Mouse (Mus musculus) thymus, postnatal 0 days (tissue): ENCODE data around the gene Tmem30c. TPM values are rescaled to one million over a fixed set of nuclear protein-coding genes. Genes with fewer than 3 reads are reported as not detected.

Experiments
- DNase-seq: peaks from one replicate; pipeline ENCODE4 v3.0.0-alpha.2; 2015; ENCODE audit warnings: low spot score
- polyA plus RNA-seq: library from polyadenylated mRNA; unstranded; fragments of >200 nt; fragmentation: Nextera tagmentation; extraction: Ambion mirVana; gene quantifications from 2 replicates; pipeline ENCODE4 v1.2.1, GENCODE M21; 2015

Tmem30c gene
- polyA plus RNA-seq, result 0.05 TPM in 1 of 2 replicates, not detected in the other

GRCm38 (mm10) chr16:57292765-57293164, at the start of gene Tmem30c:
TSS of gene Tmem30c (minus strand) at chr16:57292865.
- no peak for DNase-seq

GRCm38 (mm10) chr16:57340613-57340898, 47.9 kb upstream of the Tmem30c start:
- DNase-seq, result no peak

GRCm38 (mm10) chr16:57339765-57340612, 47.3 kb upstream of the Tmem30c start:
- DNase-seq, result no peak

GRCm38 (mm10) chr16:57336770-57337423, 44.2 kb upstream of the Tmem30c start:
- peak; percentile 19 for DNase-seq

- no peak for DNase-seq
Measured at GRCm38 (mm10) chr16:57332301-57332700, 39.6 kb upstream of the Tmem30c start.

GRCm38 (mm10) chr16:57330111-57330510, 37.4 kb upstream of the Tmem30c start:
- DNase-seq, result no peak

- no peak for DNase-seq
Measured at GRCm38 (mm10) chr16:57329028-57329427, 36.4 kb upstream of the Tmem30c start.

- DNase-seq, result no peak
Measured at GRCm38 (mm10) chr16:57326996-57327395, 34.3 kb upstream of the Tmem30c start.

- DNase-seq, result peak; percentile 31
Measured at GRCm38 (mm10) chr16:57319284-57320124, 26.8 kb upstream of the Tmem30c start.

GRCm38 (mm10) chr16:57318637-57319125, 26.0 kb upstream of the Tmem30c start:
- DNase-seq, result no peak

GRCm38 (mm10) chr16:57317882-57318636, 25.4 kb upstream of the Tmem30c start:
- peak; percentile 13 for DNase-seq

GRCm38 (mm10) chr16:57317127-57317526, 24.5 kb upstream of the Tmem30c start:
- DNase-seq, result no peak

GRCm38 (mm10) chr16:57315026-57315425, 22.4 kb upstream of the Tmem30c start:
- DNase-seq, result no peak

GRCm38 (mm10) chr16:57314236-57314635, 21.6 kb upstream of the Tmem30c start:
- no peak for DNase-seq

GRCm38 (mm10) chr16:57313487-57313886, 20.8 kb upstream of the Tmem30c start:
- DNase-seq, result no peak

GRCm38 (mm10) chr16:57312130-57312529, 19.5 kb upstream of the Tmem30c start:
- no peak for DNase-seq

GRCm38 (mm10) chr16:57305463-57305862, 12.8 kb upstream of the Tmem30c start:
- DNase-seq, result no peak

- DNase-seq, result no peak
Measured at GRCm38 (mm10) chr16:57303716-57304115, 11.1 kb upstream of the Tmem30c start.

- DNase-seq, result no peak
Measured at GRCm38 (mm10) chr16:57302792-57303698, 10.4 kb upstream of the Tmem30c start.
